9 mouse cellular contexts compared by ENCODE assay signal in the genomic region with DNA sequence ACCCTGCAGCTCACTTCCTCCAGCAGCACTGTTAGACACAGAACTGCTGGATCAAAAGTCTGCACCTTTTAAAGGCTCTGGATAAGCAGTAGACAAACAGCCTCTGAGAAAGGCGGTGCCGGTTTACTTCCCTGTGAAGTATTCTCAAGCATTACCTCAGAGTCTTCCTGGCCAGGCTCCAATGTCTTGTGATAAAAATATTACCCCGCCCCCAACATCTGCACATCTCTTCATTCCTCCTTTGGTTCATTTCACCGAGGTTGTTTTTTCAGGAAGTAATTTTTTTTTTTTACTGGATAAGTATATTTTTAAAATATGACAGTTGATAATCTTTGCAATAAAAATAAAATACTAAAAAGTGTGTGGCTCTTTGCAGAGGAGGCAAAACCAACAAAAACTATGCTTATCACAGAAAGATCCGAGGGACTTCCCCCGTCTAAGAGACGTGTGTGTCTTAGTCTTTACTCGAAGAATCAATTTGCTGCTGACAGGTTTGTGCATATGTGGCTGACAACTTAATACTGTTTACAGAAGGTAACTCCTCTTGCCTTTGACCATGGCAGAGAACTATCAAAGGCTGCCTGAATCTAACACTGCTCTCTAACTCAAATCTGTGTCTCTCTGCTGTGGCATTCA.
A peak's percentile ranks its signal among the peaks of the same experiment; 100 is the strongest.
DNase-seq lines count a peak whose midpoint lies in the region; ATAC-seq and TF ChIP-seq lines count a peak whose summit lies in the region.
"Had no signal": no experiment of that assay in that cellular context is flagged by ENCODE, and none has a peak within 500 bp of the region (broad histone marks: within the 10 kb centered on the region; RNA-seq: fewer than 3 reads in every experiment).

No protein-coding gene starts in this region.

- H3K4me1 ChIP-seq in midbrain, embryonic 13.5 days (replicated peaks), result no peaks in the 10 kb centered on the region
- H3K4me1 ChIP-seq in midbrain, embryonic 10.5 days, result no peaks in the 10 kb centered on the region
- no peaks in the 10 kb centered on the region; the same call in 1 of the 2 replicates for H3K4me1 ChIP-seq in intestine, postnatal 0 days (replicated peaks; ENCODE audit: control insufficient read depth, insufficient read depth, low read length)
- peaks cover 8% of the 10 kb centered on the region; the same call in 1 of the 2 replicates for H3K4me1 ChIP-seq in stomach, embryonic 14.5 days (ENCODE audit: control insufficient read depth, insufficient read depth, low read length)
- H3K4me1 ChIP-seq: embryonic facial prominence, embryonic 13.5 days had no signal

- no peaks in the 10 kb centered on the region for H3K9me3 ChIP-seq in midbrain, embryonic 13.5 days
- no peaks in the 10 kb centered on the region for H3K9me3 ChIP-seq in midbrain, embryonic 10.5 days (replicated peaks)
- no peaks in the 10 kb centered on the region for H3K9me3 ChIP-seq in intestine, postnatal 0 days (ENCODE audit: control insufficient read depth)
- H3K9me3 ChIP-seq in stomach, embryonic 14.5 days (ENCODE audit: control insufficient read depth, low read depth, low read length), result no peaks in the 10 kb centered on the region
- H3K9me3 ChIP-seq: embryonic facial prominence, embryonic 13.5 days had no signal

- WGBS in midbrain, embryonic 13.5 days, result 74% methylated on average over 8 of the region's 8 CpGs
- 86% methylated on average over 8 of the region's 8 CpGs for WGBS in midbrain, embryonic 10.5 days
- 13% methylated on average over 8 of the region's 8 CpGs for WGBS in intestine, postnatal 0 days
- 10% methylated on average over 8 of the region's 8 CpGs for WGBS in stomach, embryonic 14.5 days

- no peak for TF ChIP-seq CTCF in gastrocnemius, adult 2 months (IDR thresholded peaks at IDR 0.05)
- TF ChIP-seq CTCF in intestine, postnatal 0 days (IDR thresholded peaks at IDR 0.05; ENCODE audit: low read depth), result no peak

- H3K27me3 ChIP-seq in midbrain, embryonic 13.5 days, result no peaks in the 10 kb centered on the region
- H3K27me3 ChIP-seq in midbrain, embryonic 10.5 days (ENCODE audit: low read depth, poor library complexity, severe bottlenecking), result no peaks in the 10 kb centered on the region
- H3K27me3 ChIP-seq in intestine, postnatal 0 days (replicated peaks; ENCODE audit: control insufficient read depth, insufficient read depth, low read length), result no peaks in the 10 kb centered on the region
- H3K27me3 ChIP-seq in stomach, embryonic 14.5 days (ENCODE audit: control insufficient read depth, insufficient read depth, low read length), result no peaks in the 10 kb centered on the region
- H3K27me3 ChIP-seq: embryonic facial prominence, embryonic 13.5 days had no signal

- ATAC-seq in midbrain, embryonic 13.5 days, result no peak
- ATAC-seq in intestine, postnatal 0 days, result peak; percentile 85
- ATAC-seq in stomach, embryonic 14.5 days (ENCODE audit: insufficient number of reproducible peaks, insufficient read depth, low FRiP score, low read depth), result 0 out of 2 replicates have a peak, but pooled peaks have one; percentile 56

- peak overlapping the region; percentile 45; the same call in 1 of the 2 replicates for H3K27ac ChIP-seq in midbrain, embryonic 13.5 days
- H3K27ac ChIP-seq in midbrain, embryonic 10.5 days (replicated peaks), result no peak overlapping the region
- peak overlapping the region; percentile 76 for H3K27ac ChIP-seq in gastrocnemius, adult 2 months
- H3K27ac ChIP-seq in intestine, postnatal 0 days (ENCODE audit: low read depth, low read length), result no peak overlapping the region
- H3K27ac ChIP-seq in stomach, embryonic 14.5 days (ENCODE audit: low read length), result no peak overlapping the region
- H3K27ac ChIP-seq: embryonic facial prominence, embryonic 13.5 days had no signal

- H3K36me3 ChIP-seq in midbrain, embryonic 13.5 days, result no peaks in the 10 kb centered on the region
- no peaks in the 10 kb centered on the region for H3K36me3 ChIP-seq in midbrain, embryonic 10.5 days
- H3K36me3 ChIP-seq in intestine, postnatal 0 days (ENCODE audit: control insufficient read depth, insufficient read depth), result no peaks in the 10 kb centered on the region; the same call in 1 of the 2 replicates
- H3K36me3 ChIP-seq in stomach, embryonic 14.5 days (ENCODE audit: control insufficient read depth, insufficient read depth, low read length), result no peaks in the 10 kb centered on the region

- intact Hi-C loops in gastrocnemius, adult 2 months (cut with DNase I), result loop anchor here (5.0 kb wide), 1 partner anchor 81 kb away; no protein-coding TSS in a partner anchor

- no peak overlapping the region for H3K9ac ChIP-seq in midbrain, embryonic 13.5 days (replicated peaks)
- H3K9ac ChIP-seq in intestine, postnatal 0 days (ENCODE audit: low read depth, low read length), result no peak overlapping the region
- no peak overlapping the region for H3K9ac ChIP-seq in stomach, embryonic 14.5 days (replicated peaks; ENCODE audit: low read depth, low read length)
- H3K9ac ChIP-seq: embryonic facial prominence, embryonic 13.5 days had no signal

- no peak for DNase-seq in midbrain, embryonic 10.5 days (ENCODE audit: low spot score)
- DNase-seq in gastrocnemius, adult 2 months, result peak; percentile 64
- DNase-seq in adrenal gland, postnatal 4 days (ENCODE audit: low spot score in 2 of 2), result no peak
- DNase-seq in adipocyte (ENCODE audit: low spot score), result no peak
- DNase-seq in layer of hippocampus, adult 8-10 months (ENCODE audit: low spot score in 2 of 2), result no peak

- H3K4me3 ChIP-seq in midbrain, embryonic 13.5 days (replicated peaks), result no peak overlapping the region
- no peak overlapping the region for H3K4me3 ChIP-seq in midbrain, embryonic 10.5 days
- H3K4me3 ChIP-seq in gastrocnemius, adult 2 months, result no peak overlapping the region; the same call in 1 of the 2 replicates
- no peak overlapping the region for H3K4me3 ChIP-seq in intestine, postnatal 0 days (ENCODE audit: low read depth, low read length)
- H3K4me3 ChIP-seq in stomach, embryonic 14.5 days (ENCODE audit: low read depth, low read length), result no peak overlapping the region
- H3K4me3 ChIP-seq: embryonic facial prominence, embryonic 13.5 days had no signal

- H3K4me2 ChIP-seq in midbrain, embryonic 13.5 days (replicated peaks), result no peak overlapping the region
- H3K4me2 ChIP-seq in intestine, postnatal 0 days (replicated peaks; ENCODE audit: low read depth), result no peak overlapping the region
- H3K4me2 ChIP-seq in stomach, embryonic 14.5 days (replicated peaks; ENCODE audit: low read depth, low read length), result no peak overlapping the region
- H3K4me2 ChIP-seq: embryonic facial prominence, embryonic 13.5 days had no signal

Comparison
In these comparisons a context has a peak if more than half of its experiments do, and no peak if none do; other contexts are left out.
1. H3K27ac ChIP-seq: peak in midbrain, embryonic 13.5 days (single experiment) and gastrocnemius, adult 2 months (single experiment); none in midbrain, embryonic 10.5 days (single experiment), intestine, postnatal 0 days (single experiment) and stomach, embryonic 14.5 days (single experiment).